Mouse (Mus musculus) midbrain, embryonic 11.5 days (tissue): Measurements from ENCODE around the gene Atp1a2. TPM values are rescaled to one million over a fixed set of nuclear protein-coding genes. Genes with fewer than 3 reads are reported as not detected.

Experiments used
- ATAC-seq: fragments of 200-750 bp; cut with Nextera tagmentation; 2 replicates; pipeline ENCODE4 v1.8.0; 2017; ENCODE audit warnings: moderate TSS enrichment, moderate library complexity; ENCODE audit not compliant: low FRiP score
- DNase-seq: peaks from one replicate; pipeline ENCODE4 v3.0.0; 2015; ENCODE audit warnings: low spot score; ENCODE audit errors: missing footprints
- H3K27ac ChIP-seq: fragments of 300-500 bp; sonication (generic); 2 replicates; pipeline ENCODE4 v1.5.1; 2014; ENCODE audit warnings: low read depth, low read length
- H3K27me3 ChIP-seq: fragments of 300-500 bp; sonication (generic); 2 replicates; pipeline ENCODE4 v1.6.1; 2014; ENCODE audit warnings: mild to moderate bottlenecking, low read length, moderate library complexity, mixed read lengths; ENCODE audit not compliant: control insufficient read depth, insufficient read depth
- H3K36me3 ChIP-seq: fragments of 300-500 bp; sonication (generic); 2 replicates; pipeline ENCODE4 v1.6.1; 2014; ENCODE audit warnings: mild to moderate bottlenecking, low read length, moderate library complexity, mixed read lengths; ENCODE audit not compliant: control insufficient read depth, insufficient read depth
- H3K4me1 ChIP-seq: fragments of 300-500 bp; sonication (generic); 2 replicates; pipeline ENCODE4 v1.6.1; 2014; ENCODE audit warnings: low read length; ENCODE audit not compliant: control insufficient read depth, insufficient read depth
- H3K4me2 ChIP-seq: fragments of 300-500 bp; sonication (generic); 2 replicates; pipeline ENCODE4 v1.6.1; 2014; ENCODE audit warnings: mild to moderate bottlenecking, moderate library complexity
- H3K4me3 ChIP-seq: fragments of 300-500 bp; sonication (generic); 2 replicates; pipeline ENCODE4 v1.5.1; 2014; ENCODE audit warnings: low read depth, low read length
- H3K9ac ChIP-seq: fragments of 300-500 bp; sonication (generic); 2 replicates; pipeline ENCODE4 v1.6.1; 2014; ENCODE audit warnings: low read length
- H3K9me3 ChIP-seq: fragments of 300-500 bp; sonication (generic); 2 replicates; pipeline ENCODE4 v1.6.1; 2016; ENCODE audit warnings: low read length; ENCODE audit not compliant: control insufficient read depth
- WGBS: fragments of 180-500 bp; shearing (Covaris S2); extraction: QIAGEN DNeasy Blood & Tissue Kit; methylation state at CpG from one replicate; pipeline ENCODE4 v1.1.7; 2014; 5-methylcytosine and 5-hydroxymethylcytosine counted together
- polyA plus RNA-seq: library from polyadenylated mRNA; unstranded; fragments of >200 nt; fragmentation: Nextera tagmentation; extraction: Ambion mirVana; gene quantifications from 2 replicates; pipeline ENCODE4 v1.2.1, GENCODE M21; 2014

Atp1a2 gene
- polyA plus RNA-seq, 1 experiment from 2014 or later, result 1.4 TPM

GRCm38 (mm10) chr1:172337411-172338185 lies 39.7 kb upstream of the Atp1a2 start:
- Histone ChIP-seq H3K4me1 (peaks cover 8% of the 10 kb centered on the region), H3K27me3 (peaks cover 3% of the 10 kb centered on the region), H3K9ac (no peak overlapping the region), H3K4me2 (no peak overlapping the region), H3K36me3 (no peaks in the 10 kb centered on the region), H3K27ac (no peak overlapping the region), H3K9me3 (no peaks in the 10 kb centered on the region), H3K4me3 (no peak overlapping the region)
- no peak for ATAC-seq
- no peak for DNase-seq
- 29% methylated on average over 2 of the region's 2 CpGs for WGBS

- Histone ChIP-seq H3K9ac (no peak overlapping the region), H3K4me2 (no peak overlapping the region), H3K9me3 (no peaks in the 10 kb centered on the region), H3K27ac (no peak overlapping the region), H3K27me3 (peaks cover 2% of the 10 kb centered on the region; the same call in 1 of the 2 replicates), H3K4me3 (no peak overlapping the region), H3K36me3 (no peaks in the 10 kb centered on the region), H3K4me1 (peaks cover 8% of the 10 kb centered on the region; the same call in 1 of the 2 replicates)
- no peak for ATAC-seq
- no peak for DNase-seq
- WGBS, result 82% methylated on average over 15 of the region's 15 CpGs
Observed at GRCm38 (mm10) chr1:172335804-172336203, 37.9 kb upstream of the Atp1a2 start.

GRCm38 (mm10) chr1:172333512-172333911 lies 35.6 kb upstream of the Atp1a2 start:
- Histone ChIP-seq H3K27me3 (peaks cover 5% of the 10 kb centered on the region; the same call in 1 of the 2 replicates), H3K27ac (no peak overlapping the region), H3K36me3 (no peaks in the 10 kb centered on the region), H3K4me2 (no peak overlapping the region), H3K4me1 (peaks cover 11% of the 10 kb centered on the region), H3K4me3 (no peak overlapping the region), H3K9me3 (no peaks in the 10 kb centered on the region), H3K9ac (no peak overlapping the region)
- DNase-seq, result no peak
- ATAC-seq, result peak; percentile 65; the same call in 1 of the 2 replicates
- WGBS, result 10% methylated on average over 3 of the region's 3 CpGs

GRCm38 (mm10) chr1:172332925-172333324 lies 35.1 kb upstream of the Atp1a2 start:
- no peaks in the 10 kb centered on the region for H3K9me3 ChIP-seq
- 86% methylated on average over 2 of the region's 2 CpGs for WGBS

GRCm38 (mm10) chr1:172331422-172331947 lies 33.6 kb upstream of the Atp1a2 start:
- no peak overlapping the region for H3K9ac ChIP-seq
- no peak overlapping the region for H3K4me3 ChIP-seq
- no peak overlapping the region for H3K27ac ChIP-seq
- ATAC-seq, result no peak
- H3K36me3 ChIP-seq, result no peaks in the 10 kb centered on the region
- H3K9me3 ChIP-seq, result no peaks in the 10 kb centered on the region
- H3K27me3 ChIP-seq, result peaks cover 19% of the 10 kb centered on the region
- H3K4me1 ChIP-seq, result peaks cover 8% of the 10 kb centered on the region
- 77% methylated on average over 8 of the region's 8 CpGs for whole genome bisulfite sequencing
- H3K4me2 ChIP-seq, result no peak overlapping the region
- DNase-seq, result no peak

More at GRCm38 (mm10) chr1:172332925-172333324, 35.1 kb upstream of the Atp1a2 start:
- Histone ChIP-seq H3K27ac (no peak overlapping the region), H3K4me3 (no peak overlapping the region), H3K36me3 (no peaks in the 10 kb centered on the region), H3K4me1 (peaks cover 11% of the 10 kb centered on the region), H3K27me3 (peaks cover 5% of the 10 kb centered on the region; the same call in 1 of the 2 replicates), H3K9ac (no peak overlapping the region), H3K4me2 (no peak overlapping the region)
- DNase-seq (no peak), ATAC-seq (no peak)

- Histone ChIP-seq H3K27me3 (peaks cover 35% of the 10 kb centered on the region), H3K9ac (peak overlapping the region; percentile 13; the same call in 1 of the 2 replicates), H3K4me2 (no peak overlapping the region)
Observed at GRCm38 (mm10) chr1:172329616-172330015, 31.8 kb upstream of the Atp1a2 start.

GRCm38 (mm10) chr1:172329131-172329530 lies 31.3 kb upstream of the Atp1a2 start, which contains the start of gene Kcnj9:
TSS of gene Kcnj9 (minus strand) at chr1:172329318.
- peak within 1 kb of the TSS; percentile 13 for H3K9ac ChIP-seq

More at GRCm38 (mm10) chr1:172329616-172330015, 31.8 kb upstream of the Atp1a2 start:
- Histone ChIP-seq H3K4me1 (peaks cover 16% of the 10 kb centered on the region), H3K36me3 (no peaks in the 10 kb centered on the region), H3K4me3 (no peak overlapping the region), H3K9me3 (no peaks in the 10 kb centered on the region), H3K27ac (no peak overlapping the region)
- no peak for DNase-seq
- WGBS, result 69% methylated on average over 6 of the region's 6 CpGs
- ATAC-seq, result peak; percentile 3; the same call in 1 of the 2 replicates

GRCm38 (mm10) chr1:172328461-172328860 lies 30.6 kb upstream of the Atp1a2 start:
- no peaks in the 10 kb centered on the region for H3K36me3 ChIP-seq
- H3K4me2 ChIP-seq, result no peak overlapping the region
- H3K9ac ChIP-seq, result no peak overlapping the region
- DNase-seq (no peak), ATAC-seq (no peak)
- 82% methylated on average over 7 of the region's 7 CpGs for WGBS
- H3K27ac ChIP-seq, result no peak overlapping the region
- H3K4me1 ChIP-seq, result peaks cover 19% of the 10 kb centered on the region
- H3K27me3 ChIP-seq, result peaks cover 35% of the 10 kb centered on the region
- H3K4me3 ChIP-seq, result no peak overlapping the region
- no peaks in the 10 kb centered on the region for H3K9me3 ChIP-seq

More at GRCm38 (mm10) chr1:172329131-172329530, 31.3 kb upstream of the Atp1a2 start, which contains the start of gene Kcnj9:
- H3K9me3 ChIP-seq, result no peaks in the 10 kb centered on the region
- no peaks in the 10 kb centered on the region for H3K36me3 ChIP-seq
- H3K27me3 ChIP-seq, result peaks cover 35% of the 10 kb centered on the region
- peak; percentile 88 for DNase-seq
- H3K4me3 ChIP-seq, result no peak within 1 kb of the TSS
- peaks cover 16% of the 10 kb centered on the region for H3K4me1 ChIP-seq
- peak within 1 kb of the TSS; percentile 25; the same call in 1 of the 2 replicates for H3K4me2 ChIP-seq
- ATAC-seq, result peak; percentile 82
- WGBS, result 18% methylated on average over 9 of the region's 9 CpGs
- no peak within 1 kb of the TSS for H3K27ac ChIP-seq

GRCm38 (mm10) chr1:172328041-172328440 lies 30.2 kb upstream of the Atp1a2 start:
- H3K27ac ChIP-seq, result no peak overlapping the region
- no peaks in the 10 kb centered on the region for H3K9me3 ChIP-seq
- H3K9ac ChIP-seq, result no peak overlapping the region
- no peak for DNase-seq
- H3K4me3 ChIP-seq, result no peak overlapping the region
- H3K4me1 ChIP-seq, result peaks cover 23% of the 10 kb centered on the region
- ATAC-seq, result no peak
- no peaks in the 10 kb centered on the region for H3K36me3 ChIP-seq
- H3K27me3 ChIP-seq, result peaks cover 35% of the 10 kb centered on the region
- H3K4me2 ChIP-seq, result no peak overlapping the region
- WGBS, result 90% methylated on average over 3 of the region's 3 CpGs
